Mouse (Mus musculus) ES-Bruce4 (cell line): ENCODE results near the gene Tfap2b.

Source experiments
- CTCF ChIP-seq: IDR thresholded peaks from one replicate; pipeline ENCODE4 v1.8.1; 2011; ENCODE audit warnings: low read depth, low read length
- EP300 ChIP-seq: IDR thresholded peaks from 2 replicates; pipeline ENCODE4 v1.6.1; 2011; ENCODE audit warnings: low read depth, low read length; ENCODE audit not compliant: insufficient read depth
- POLR2A ChIP-seq: IDR thresholded peaks from one replicate; pipeline ENCODE4 v1.8.1; 2011; ENCODE audit warnings: low read length; ENCODE audit not compliant: insufficient read depth

DNA sequence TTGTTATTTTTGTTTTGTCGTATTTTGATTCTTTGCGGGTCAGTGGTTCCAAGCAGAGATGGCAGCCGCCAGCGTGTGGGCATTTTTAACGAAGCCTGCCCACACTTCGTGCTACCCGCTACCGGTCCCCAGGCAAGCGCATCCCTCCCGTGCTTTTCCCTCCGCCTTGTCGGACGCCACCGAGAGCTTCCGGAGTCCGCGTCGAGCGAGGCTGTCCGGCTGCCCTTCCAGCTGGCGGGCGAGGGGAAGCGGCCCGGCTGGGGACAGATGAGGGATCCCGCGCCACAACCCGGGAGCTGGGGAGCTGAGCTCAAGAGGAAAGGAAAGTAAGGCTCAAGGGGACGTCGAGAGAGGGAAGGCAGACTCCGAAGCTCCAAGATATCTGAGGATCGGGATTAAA lies 1.1 kb downstream of the Tfap2b start:
- TF ChIP-seq POLR2A (no peak), CTCF (no peak), EP300 (no peak)
